13 mouse cellular contexts compared by ENCODE assay signal in genomic region chr2:33260772-33261171, GRCm38 (mm10). TPM values are rescaled to one million over a fixed set of nuclear protein-coding genes. Genes with fewer than 3 reads are reported as not detected.
A peak's percentile ranks its signal among the peaks of the same experiment; 100 is the strongest.
DNase-seq lines count a peak whose midpoint lies in the region; ATAC-seq and TF ChIP-seq lines count a peak whose summit lies in the region.
"Had no signal": no experiment of that assay in that cellular context is flagged by ENCODE, and none has a peak within 500 bp of the region (broad histone marks: within the 10 kb centered on the region; RNA-seq: fewer than 3 reads in every experiment).

No protein-coding gene starts in this region.

- no peak overlapping the region for H3K4me2 ChIP-seq in lung, postnatal 0 days (replicated peaks; ENCODE audit: low read depth, low read length)
- H3K4me2 ChIP-seq: embryonic facial prominence, embryonic 13.5 days; liver, embryonic 13.5 days had no signal

- TF ChIP-seq EP300 in lung, postnatal 0 days (IDR thresholded peaks at IDR 0.05) = no peak

- no peak overlapping the region for H3K9ac ChIP-seq in lung, postnatal 0 days (replicated peaks; ENCODE audit: low read depth)
- H3K9ac ChIP-seq: embryonic facial prominence, embryonic 13.5 days; liver, embryonic 13.5 days had no signal

- H3K9me3 ChIP-seq in lung, postnatal 0 days (ENCODE audit: low read length) = no peaks in the 10 kb centered on the region
- H3K9me3 ChIP-seq: embryonic facial prominence, embryonic 13.5 days; liver, embryonic 13.5 days had no signal

- H3K4me3 ChIP-seq in lung, postnatal 0 days (ENCODE audit: low read depth, low read length) = no peak overlapping the region
- no peak overlapping the region for H3K4me3 ChIP-seq in lung, adult 2 months (replicated peaks; ENCODE audit: extremely low read depth, low read depth, low read length)
- H3K4me3 ChIP-seq: embryonic facial prominence, embryonic 13.5 days; liver, embryonic 13.5 days had no signal

- ATAC-seq in lung, postnatal 0 days = no peak; the same call in 1 of the 2 replicates
- ATAC-seq: intestine, embryonic 16.5 days had no signal

- 69% methylated on average over 8 of the region's 8 CpGs for WGBS in lung, postnatal 0 days
- WGBS in lung, adult 2 months = 89% methylated on average over 8 of the region's 8 CpGs

- no peak for TF ChIP-seq CTCF in lung, postnatal 0 days (IDR thresholded peaks at IDR 0.05)
- no peak for TF ChIP-seq CTCF in lung, adult 2 months (IDR thresholded peaks at IDR 0.05; ENCODE audit: insufficient read depth, low read length)

- TF ChIP-seq POLR2A in lung, adult 2 months (IDR thresholded peaks at IDR 0.05; ENCODE audit: borderline replicate concordance, extremely low read depth, low read depth, low read length) = no peak

- H3K27ac ChIP-seq in lung, postnatal 0 days (ENCODE audit: low read length) = no peak overlapping the region
- H3K27ac ChIP-seq: embryonic facial prominence, embryonic 13.5 days; liver, embryonic 13.5 days; macrophage had no signal

- DNase-seq in cerebellum, postnatal 14 days = peak; percentile 46 to 64
- no peak for DNase-seq in cerebellum, postnatal 36 days
- DNase-seq in lung, postnatal 0 days (ENCODE audit: low spot score) = peak; percentile 38
- DNase-seq in lung, adult 2 months = no peak
- peak; percentile 39 for DNase-seq in left cerebral cortex, adult 11 months (ENCODE audit: low spot score)
- peak; percentile 53 for DNase-seq in right cerebral cortex, postnatal 25 days
- DNase-seq in adrenal gland, adult 2 months = no peak
- no peak for DNase-seq in MN1 (ENCODE audit: low spot score)
- DNase-seq: liver, embryonic 13.5 days; thymus, postnatal 14 days had no signal

- H3K27me3 ChIP-seq in lung, postnatal 0 days (replicated peaks; ENCODE audit: insufficient read depth, low read length) = no peaks in the 10 kb centered on the region
- H3K27me3 ChIP-seq: embryonic facial prominence, embryonic 13.5 days; liver, embryonic 13.5 days had no signal

- 0 out of 2 replicates have a peak, but pooled peaks cover 4% of the 10 kb centered on the region for H3K4me1 ChIP-seq in lung, postnatal 0 days (ENCODE audit: insufficient read depth, low read depth, low read length)
- peaks cover 4% of the 10 kb centered on the region; the same call in 1 of the 2 replicates for H3K4me1 ChIP-seq in lung, adult 2 months (ENCODE audit: control insufficient read depth, insufficient read depth, low read length)

- no peaks in the 10 kb centered on the region for H3K36me3 ChIP-seq in lung, postnatal 0 days (ENCODE audit: insufficient read depth, low read length)
- H3K36me3 ChIP-seq: embryonic facial prominence, embryonic 13.5 days; liver, embryonic 13.5 days had no signal

RNA-seq across cellular contexts. Expression of gene Angptl2, which starts 44.9 kb away (rescaled TPM):
- 28.6 and 33.8 TPM in 2 replicates for polyA plus RNA-seq in lung, postnatal 0 days (2015; fragmentation: Nextera tagmentation; extraction: Ambion mirVana)
- 76.0 and 98.5 TPM in 2 replicates for polyA plus RNA-seq in lung, adult 2 months (2012; rRNA removed)
- 10 to 100 TPM; 24.0 to 48.3 TPM for total RNA-seq in adrenal gland, adult 2 months (2021)
- polyA plus RNA-seq in adrenal gland, adult 2 months (2012; rRNA removed) = 32.5 and 35.7 TPM in 2 replicates

Comparison
In these comparisons a context has a peak if more than half of its experiments do, and no peak if none do; other contexts are left out.
1. DNase-seq: peak in cerebellum, postnatal 14 days (2 of 2), lung, postnatal 0 days (single experiment), left cerebral cortex, adult 11 months (single experiment) and right cerebral cortex, postnatal 25 days (single experiment); none in cerebellum, postnatal 36 days (0 of 2), lung, adult 2 months (single experiment), adrenal gland, adult 2 months (single experiment) and MN1 (single experiment).